Comparison of ENCODE assay signal across 30 mouse cellular contexts in the genomic region with DNA sequence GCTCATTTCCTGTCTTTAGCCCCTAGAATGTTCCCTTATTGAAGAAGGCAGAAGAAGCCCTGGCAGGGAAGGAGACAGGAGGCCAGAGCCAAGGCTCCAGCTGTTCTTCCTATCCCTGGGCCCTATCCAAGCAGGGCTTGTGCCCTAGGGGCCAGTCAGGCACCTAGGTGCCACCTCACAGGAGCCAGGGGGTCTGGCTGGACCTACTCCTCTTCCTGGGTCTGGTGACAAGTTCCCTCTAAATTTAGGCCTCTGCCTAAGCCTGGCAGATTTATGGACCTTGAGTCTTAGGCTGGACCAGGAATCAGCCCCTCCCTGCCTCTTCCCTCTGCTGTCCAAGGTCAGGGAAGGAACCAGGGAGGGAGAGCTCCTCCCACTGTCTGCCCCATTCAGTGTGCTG. TPM values are rescaled to one million over a fixed set of nuclear protein-coding genes. Genes with fewer than 3 reads are reported as not detected.
A peak's percentile ranks its signal among the peaks of the same experiment; 100 is the strongest.
DNase-seq lines count a peak whose midpoint lies in the region.
"Had no signal": no experiment of that assay in that cellular context is flagged by ENCODE, and none has a peak within 500 bp of the region (broad histone marks: within the 10 kb centered on the region; RNA-seq: fewer than 3 reads in every experiment).

No protein-coding gene starts in this region.

- no peaks in the 10 kb centered on the region for H3K9me3 ChIP-seq in heart, embryonic 10.5 days
- H3K9me3 ChIP-seq: embryonic facial prominence, embryonic 13.5 days; forebrain, embryonic 10.5 days; forebrain, embryonic 15.5 days; heart, embryonic 15.5 days; kidney, embryonic 15.5 days; limb, embryonic 13.5 days; lung, embryonic 15.5 days; neural tube, embryonic 15.5 days; stomach, embryonic 15.5 days had no signal

- no peaks in the 10 kb centered on the region for H3K36me3 ChIP-seq in heart, embryonic 10.5 days
- H3K36me3 ChIP-seq: embryonic facial prominence, embryonic 13.5 days; forebrain, embryonic 10.5 days; forebrain, embryonic 15.5 days; heart, embryonic 15.5 days; kidney, embryonic 15.5 days; limb, embryonic 13.5 days; lung, embryonic 15.5 days; neural tube, embryonic 15.5 days; stomach, embryonic 15.5 days had no signal

- H3K27ac ChIP-seq in heart, embryonic 10.5 days: 0 out of 2 replicates have a peak overlapping the region, but pooled peaks have one; percentile 13
- H3K27ac ChIP-seq: embryonic facial prominence, embryonic 13.5 days; forebrain, embryonic 10.5 days; forebrain, embryonic 15.5 days; heart, embryonic 15.5 days; kidney, embryonic 15.5 days; limb, embryonic 13.5 days; lung, embryonic 15.5 days; neural tube, embryonic 15.5 days; stomach, embryonic 15.5 days had no signal

- no peak overlapping the region for H3K4me3 ChIP-seq in heart, embryonic 10.5 days
- H3K4me3 ChIP-seq: embryonic facial prominence, embryonic 13.5 days; forebrain, embryonic 10.5 days; forebrain, embryonic 15.5 days; heart, embryonic 15.5 days; kidney, embryonic 15.5 days; limb, embryonic 13.5 days; lung, embryonic 15.5 days; neural tube, embryonic 15.5 days; stomach, embryonic 15.5 days had no signal

- H3K27me3 ChIP-seq in heart, embryonic 10.5 days (ENCODE audit: insufficient read depth, poor library complexity, severe bottlenecking): peaks cover 26% of the 10 kb centered on the region
- H3K27me3 ChIP-seq: embryonic facial prominence, embryonic 13.5 days; forebrain, embryonic 15.5 days; kidney, embryonic 15.5 days; lung, embryonic 15.5 days; neural tube, embryonic 15.5 days had no signal

- peaks cover 38% of the 10 kb centered on the region for H3K4me1 ChIP-seq in heart, embryonic 10.5 days
- H3K4me1 ChIP-seq: forebrain, embryonic 15.5 days; neural tube, embryonic 15.5 days; stomach, embryonic 15.5 days had no signal

- peak; percentile 15 to 49 for DNase-seq in adrenal gland, adult (ENCODE audit: inconsistent age in 2 of 2, low spot score in 1 of 2)
- DNase-seq in adrenal gland, postnatal 10 days: no peak
- no peak for DNase-seq in heart, embryonic 10.5 days (ENCODE audit: low spot score)
- DNase-seq in heart, adult 8-10 months (ENCODE audit: low spot score): no peak
- DNase-seq in ovary, postnatal 36 days (ENCODE audit: low spot score): peak; percentile 8
- DNase-seq in ovary, postnatal 10 days (ENCODE audit: low spot score): no peak
- no peak for DNase-seq in embryo, embryonic 9.5 days (ENCODE audit: extremely low spot score)
- DNase-seq: cerebellum, adult 11 months; cerebellum, adult 9-10 months; cerebellum, postnatal 36 days; embryo, embryonic 11 days; kidney, adult 18-20 months; kidney, postnatal 4 days; midbrain, embryonic 14.5 days; thymus, postnatal 14 days had no signal

RNA-seq across cellular contexts. Expression of gene Crhr2, which starts 4.4 kb away (rescaled TPM):
- 1 to 10 TPM in 1 of 2 experiments, under 1 TPM in 1; 0.33 to 2.0 TPM for total RNA-seq in adrenal gland, postnatal 10 days (2021)
- polyA plus RNA-seq in heart, embryonic 10.5 days (2016; fragmentation: Nextera tagmentation; extraction: Ambion mirVana): 2.4 and 5.0 TPM in 2 replicates
- total RNA-seq in heart, adult 8-10 months (2022): 10 to 100 TPM; 20.4 to 30.3 (median 22.6) TPM
- total RNA-seq: CH12.LX; megakaryocyte-erythroid progenitor cell, adult 5-6 weeks had no signal
- polyA plus RNA-seq: embryonic facial prominence, embryonic 13.5 days had no signal

RNA-seq across cellular contexts. Expression of gene Inmt, which starts 46.5 kb away (rescaled TPM):
- total RNA-seq in adrenal gland, postnatal 10 days (2021): 1 to 10 TPM; 6.3 to 7.2 TPM
- 0.20 TPM in 1 of 2 replicates, not detected in the other for polyA plus RNA-seq in heart, embryonic 10.5 days (2016; fragmentation: Nextera tagmentation; extraction: Ambion mirVana)
- total RNA-seq in heart, adult 8-10 months (2022): 100 to 1,000 TPM in 1 of 4 experiments, 10 to 100 TPM in 3; 24.3 to 119 (median 52.8) TPM
- total RNA-seq: CH12.LX; ES-E14; megakaryocyte-erythroid progenitor cell, adult 5-6 weeks had no signal
- polyA plus RNA-seq: C2C12; forebrain, embryonic 15.5 days; heart, embryonic 15.5 days; hindbrain, embryonic 11.5 days; hindbrain, embryonic 16.5 days; midbrain, embryonic 14.5 days; neural tube, embryonic 15.5 days had no signal

Comparison
In these comparisons a context has a peak if more than half of its experiments do, and no peak if none do; other contexts are left out.
1. DNase-seq: peak in adrenal gland, adult (2 of 2) and ovary, postnatal 36 days (single experiment); none in adrenal gland, postnatal 10 days (single experiment), heart, embryonic 10.5 days (single experiment), heart, adult 8-10 months (single experiment), ovary, postnatal 10 days (single experiment) and embryo, embryonic 9.5 days (single experiment).
2. RNA of gene Crhr2, which starts 4.4 kb away (total RNA-seq): 20.4 to 30.3 TPM in heart, adult 8-10 months; 0.33 to 2.0 TPM in adrenal gland, postnatal 10 days; every median in the first group is over 4 times any median in the second.